Mouse (Mus musculus): Measurements from ENCODE around the gene Prkcb. TPM values are rescaled to one million over a fixed set of nuclear protein-coding genes. Genes with fewer than 3 reads are reported as not detected.

Prkcb gene
- polyA plus RNA-seq, 1 experiment from 2014 or later, result 206 TPM

DNA sequence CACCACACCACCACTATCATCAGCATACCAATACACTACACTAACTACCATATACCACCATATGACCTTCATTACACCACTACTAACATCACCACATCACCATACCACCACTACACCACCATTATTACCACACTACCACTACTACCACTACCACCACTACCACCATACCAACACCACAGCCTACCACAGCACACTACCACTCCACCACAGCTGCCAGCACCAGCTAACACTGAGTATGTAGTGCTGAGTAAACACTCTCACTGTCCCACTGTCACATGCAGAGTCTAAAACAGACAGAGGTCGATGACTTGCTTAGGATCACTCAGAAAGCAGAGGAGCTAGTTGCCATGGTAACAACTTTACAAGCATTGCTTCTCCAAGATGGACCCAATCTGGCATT lies 78.1 kb downstream of the Prkcb start:
- no peak for DNase-seq (ENCODE audit: low spot score)

DNA sequence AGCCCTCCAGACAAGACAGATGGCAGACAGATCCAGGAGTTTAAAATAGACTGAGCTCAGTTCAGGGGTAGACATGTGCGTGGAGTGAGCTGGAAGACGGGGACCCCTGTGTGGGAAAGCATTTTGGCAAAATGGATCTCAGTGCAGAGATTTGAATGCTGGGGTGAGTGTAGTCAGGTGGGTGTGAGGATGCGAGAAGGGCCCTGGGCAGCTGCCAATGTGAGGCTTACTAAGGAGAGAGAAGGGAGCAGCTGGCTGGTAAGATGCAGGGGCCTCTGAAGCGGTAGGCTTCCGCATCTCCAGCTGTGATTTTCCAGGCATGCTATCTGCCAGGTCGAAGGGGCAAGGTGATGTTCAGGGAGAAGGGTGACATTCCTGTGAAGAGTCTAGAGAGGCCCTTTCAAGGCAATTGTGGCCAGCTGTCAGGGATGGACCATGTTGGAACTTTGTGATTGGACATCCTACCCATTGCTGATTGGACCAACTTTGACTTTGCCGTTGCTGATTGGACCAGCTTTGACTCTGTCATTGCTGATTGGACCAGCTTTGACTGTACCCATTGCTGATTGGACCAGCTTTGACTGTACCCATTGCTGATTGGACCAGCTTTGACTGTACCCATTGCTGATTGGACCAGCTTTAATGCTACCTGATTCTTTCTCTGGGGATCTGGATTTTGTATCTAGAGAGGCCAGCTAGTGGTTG lies 78.9 kb downstream of the Prkcb start:
- DNase-seq (ENCODE audit: low spot score), result no peak

DNA sequence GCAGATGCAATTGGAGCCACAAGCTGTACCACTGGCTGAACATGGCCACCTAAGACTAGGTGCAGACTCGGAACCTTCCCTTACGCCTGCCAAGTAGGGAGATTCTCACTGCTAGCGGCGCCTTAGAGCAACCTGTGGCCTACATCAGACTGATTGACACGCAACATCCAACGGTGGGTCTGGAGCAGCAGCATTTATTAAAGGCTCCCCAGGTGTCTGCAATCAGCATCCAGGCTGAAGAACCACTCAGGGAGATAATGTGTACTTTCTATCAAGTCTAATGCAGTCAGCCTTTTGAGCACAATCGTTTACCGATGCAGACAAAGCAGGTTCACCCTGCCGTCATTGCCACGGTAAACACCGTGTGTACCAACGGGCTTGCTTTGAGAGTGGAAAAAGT lies 81.9 kb downstream of the Prkcb start:
- DNase-seq (ENCODE audit: low spot score), result no peak

DNA sequence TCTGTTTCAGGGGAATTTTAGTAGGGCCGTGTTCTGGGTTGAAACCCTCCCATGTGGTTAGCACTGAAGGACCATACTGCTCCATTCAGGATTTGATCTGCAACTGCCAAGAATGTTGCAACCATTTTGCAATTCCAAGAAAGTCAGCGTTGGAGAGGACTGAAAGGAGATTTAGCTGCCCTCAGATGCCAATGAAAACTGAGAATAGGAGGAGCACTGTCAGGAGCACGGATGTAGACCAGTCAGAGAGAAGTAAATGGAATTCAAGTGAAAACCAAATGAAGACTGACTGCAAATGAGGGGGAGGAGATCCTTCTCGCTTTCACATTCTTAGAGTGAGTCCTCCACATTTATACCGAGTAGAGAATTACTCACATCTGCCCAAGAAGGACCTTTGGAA lies 83.4 kb downstream of the Prkcb start:
- no peak for DNase-seq (ENCODE audit: low spot score)

DNA sequence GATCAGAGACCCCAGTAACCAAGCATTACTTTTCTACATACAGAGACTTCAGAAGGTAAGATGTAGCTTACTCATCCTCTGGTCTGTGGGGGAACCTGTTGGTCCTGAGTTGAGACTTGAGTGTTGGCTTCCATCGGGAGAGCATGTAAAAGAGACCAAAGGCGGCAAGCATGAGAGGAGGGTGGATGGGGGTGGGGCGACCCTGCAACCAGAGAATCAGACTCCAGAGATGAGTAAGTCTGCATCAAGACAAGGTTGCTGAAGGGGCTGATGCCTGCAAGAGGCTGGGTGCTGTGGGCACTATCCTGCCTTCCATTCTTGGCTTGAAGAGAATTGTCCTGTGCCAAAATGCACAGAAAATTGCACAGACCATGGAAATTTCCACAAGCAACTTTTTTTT lies 83.8 kb downstream of the Prkcb start:
- no peak for DNase-seq (ENCODE audit: low spot score)

DNA sequence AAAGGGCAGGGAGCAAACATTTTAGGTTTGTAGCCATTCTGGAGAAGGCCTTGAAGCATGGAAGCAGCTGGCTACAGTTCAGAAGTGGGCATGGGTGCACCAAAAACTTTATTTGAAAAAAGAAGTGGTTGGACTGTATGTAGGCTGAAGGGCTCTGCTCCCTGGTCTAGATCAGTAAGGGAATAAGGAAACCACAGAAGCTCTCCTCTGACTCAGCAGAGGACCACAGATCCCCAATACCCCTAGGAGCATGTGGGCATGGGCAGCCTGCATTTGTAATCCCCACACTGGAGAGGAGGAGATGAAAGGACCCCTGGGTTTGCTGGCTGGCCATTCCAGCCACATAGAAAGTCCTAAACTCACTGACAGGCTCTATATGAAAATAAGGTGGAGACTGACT lies 88.3 kb downstream of the Prkcb start:
- no peak for DNase-seq (ENCODE audit: low spot score)

DNA sequence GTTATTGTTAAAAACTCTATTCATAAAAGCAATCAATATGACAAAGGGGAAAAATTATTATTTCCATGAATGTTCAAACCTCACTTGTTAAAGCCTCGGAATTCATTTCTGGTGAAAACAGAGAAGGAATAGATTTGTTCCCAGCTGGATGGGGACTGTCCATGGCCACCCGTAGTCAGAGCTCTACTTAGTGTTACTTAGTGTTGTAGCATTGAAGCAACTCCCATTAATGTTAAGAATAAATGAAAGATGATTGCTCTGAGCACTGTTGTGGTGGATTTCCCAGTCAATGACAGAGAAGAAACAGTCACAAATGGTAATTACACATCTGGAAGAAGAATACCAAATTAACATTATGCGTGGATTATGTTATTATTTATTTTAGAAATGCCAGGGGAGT lies 89.4 kb downstream of the Prkcb start:
- DNase-seq (ENCODE audit: low spot score), result no peak

DNA sequence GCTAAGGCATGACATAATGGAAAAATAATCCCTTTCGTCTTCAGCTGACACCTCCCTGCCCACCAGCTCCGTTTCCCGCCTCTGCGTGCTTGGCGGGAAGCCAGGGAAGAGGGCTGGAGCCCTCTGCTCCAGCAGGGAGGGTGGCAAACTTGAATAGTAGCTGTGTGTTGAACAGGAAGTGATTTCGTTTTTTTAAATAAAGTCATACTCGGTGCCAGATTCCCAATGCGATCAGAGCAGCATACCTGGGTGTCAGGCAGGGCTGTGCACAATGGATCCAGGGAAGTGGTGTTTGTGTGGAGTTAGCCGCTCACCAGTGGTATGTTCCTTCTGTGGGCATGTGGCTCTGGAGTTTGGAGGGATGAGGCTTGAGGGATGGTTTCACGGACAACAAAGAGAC lies 89.9 kb downstream of the Prkcb start:
- DNase-seq (ENCODE audit: low spot score), result no peak

DNA sequence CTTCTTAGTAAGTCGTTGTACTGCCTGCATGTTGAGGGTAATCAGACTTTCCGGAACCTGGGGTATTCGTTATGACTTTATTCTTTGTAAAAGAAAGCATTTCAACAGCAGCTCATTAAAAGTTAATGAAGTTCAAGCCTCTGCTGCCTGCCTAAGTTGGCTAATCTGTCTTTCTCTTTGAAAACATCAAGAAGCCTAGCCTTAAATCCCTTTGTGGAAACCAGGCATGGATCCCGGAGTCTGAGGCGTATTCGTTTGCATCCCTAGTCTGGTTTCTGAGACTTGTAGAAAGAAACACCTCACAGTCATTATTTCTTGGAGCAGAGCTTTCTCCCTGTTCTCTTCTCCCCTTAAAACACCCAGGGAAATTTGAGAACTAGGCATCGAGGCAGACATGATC lies 90.7 kb downstream of the Prkcb start:
- DNase-seq (ENCODE audit: low spot score), result no peak

DNA sequence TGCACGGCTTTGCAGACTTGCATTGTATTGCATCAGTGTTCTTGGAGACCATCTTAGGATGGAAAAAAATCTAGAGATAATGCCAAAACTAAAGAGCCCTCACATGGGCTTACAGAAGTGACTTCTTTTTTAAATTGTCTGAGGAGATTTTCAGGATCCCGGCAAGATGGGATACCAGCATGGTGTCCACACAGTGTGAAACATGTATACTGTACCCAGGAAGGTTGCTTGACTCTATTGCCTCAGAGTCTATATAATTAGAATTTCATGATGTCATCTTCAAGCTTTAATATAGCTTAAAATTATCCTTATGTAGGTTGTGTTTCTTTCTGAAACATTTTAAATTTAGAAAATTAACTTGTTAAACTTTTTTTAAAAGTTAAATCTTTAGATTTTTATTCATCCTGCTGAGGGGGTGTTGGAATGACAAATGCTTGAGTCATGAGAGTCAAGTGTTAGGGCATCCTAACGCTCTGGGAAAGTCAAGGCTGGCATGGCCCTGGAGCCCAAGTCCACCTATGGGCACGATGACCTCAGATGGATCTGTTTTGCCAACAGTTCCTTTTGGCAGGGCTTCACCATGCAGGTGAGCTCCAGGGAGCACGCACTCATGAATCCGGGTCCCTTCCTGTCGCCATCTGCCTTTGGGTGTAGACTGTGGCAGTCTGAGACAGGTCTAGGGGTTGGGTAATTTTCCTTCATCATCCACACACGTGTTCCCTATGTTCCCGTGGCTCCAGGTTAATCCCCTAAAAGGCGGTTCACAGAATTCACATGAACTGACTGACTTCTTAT lies 92.0 kb downstream of the Prkcb start:
- no peak for DNase-seq (ENCODE audit: low spot score)

DNA sequence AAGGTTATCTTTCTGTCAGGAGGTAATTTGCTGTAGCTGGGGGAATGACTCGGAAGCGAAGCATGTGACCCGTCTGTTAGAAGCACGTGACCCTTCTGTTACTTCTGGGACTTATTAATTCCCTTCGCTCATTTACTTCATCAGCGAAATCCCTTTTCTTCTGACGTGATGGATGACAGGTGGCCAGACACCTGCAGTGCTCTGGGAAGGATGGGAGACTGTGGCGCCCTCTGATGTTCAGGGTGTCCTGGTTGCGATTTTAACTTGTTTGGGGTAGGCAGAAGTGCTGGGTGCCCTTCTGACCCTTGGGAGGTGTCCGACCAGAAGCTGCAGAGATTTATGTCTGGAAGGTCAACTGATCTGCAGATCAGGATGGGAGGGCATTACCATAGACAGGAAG lies 93.0 kb downstream of the Prkcb start:
- DNase-seq (ENCODE audit: low spot score), result no peak

DNA sequence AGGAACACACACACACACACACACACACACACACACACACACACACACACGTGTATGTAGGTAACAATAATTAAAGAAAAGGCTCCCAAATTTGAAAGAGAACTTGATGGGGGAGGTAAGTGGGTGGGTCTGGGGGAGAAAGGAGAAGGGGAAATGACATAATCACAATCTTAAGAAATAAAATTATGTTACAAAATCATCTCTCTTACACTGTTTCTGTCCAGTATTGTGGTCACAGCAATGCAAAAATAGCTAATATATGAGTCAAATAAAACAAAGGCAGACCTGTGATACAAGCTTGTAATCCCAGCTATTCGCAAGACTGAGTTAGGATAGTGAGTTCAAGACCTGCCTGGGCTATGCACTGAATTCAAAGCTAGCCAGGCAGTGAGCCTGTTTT lies 94.7 kb downstream of the Prkcb start:
- DNase-seq (ENCODE audit: low spot score), result no peak

DNA sequence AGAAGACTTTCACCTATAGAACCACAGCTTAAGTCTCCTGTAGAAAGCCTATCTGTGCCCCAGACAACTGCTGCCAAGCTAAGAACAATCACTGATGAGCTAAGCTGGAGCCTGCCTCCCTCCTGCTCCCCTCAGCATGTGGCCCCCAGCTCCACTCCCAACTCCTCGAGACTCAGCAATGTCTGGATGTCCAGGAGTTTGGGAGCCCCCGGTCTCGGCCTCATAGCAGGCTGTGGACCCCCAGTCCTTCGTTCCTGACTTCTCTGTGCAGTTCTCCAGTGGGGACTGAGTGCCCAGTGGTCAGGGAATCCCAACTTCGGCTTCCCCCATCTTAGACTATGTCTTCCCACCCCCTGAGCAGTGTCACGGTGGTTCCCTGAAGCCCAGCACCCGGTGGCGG lies 96.3 kb downstream of the Prkcb start:
- no peak for DNase-seq (ENCODE audit: low spot score)

DNA sequence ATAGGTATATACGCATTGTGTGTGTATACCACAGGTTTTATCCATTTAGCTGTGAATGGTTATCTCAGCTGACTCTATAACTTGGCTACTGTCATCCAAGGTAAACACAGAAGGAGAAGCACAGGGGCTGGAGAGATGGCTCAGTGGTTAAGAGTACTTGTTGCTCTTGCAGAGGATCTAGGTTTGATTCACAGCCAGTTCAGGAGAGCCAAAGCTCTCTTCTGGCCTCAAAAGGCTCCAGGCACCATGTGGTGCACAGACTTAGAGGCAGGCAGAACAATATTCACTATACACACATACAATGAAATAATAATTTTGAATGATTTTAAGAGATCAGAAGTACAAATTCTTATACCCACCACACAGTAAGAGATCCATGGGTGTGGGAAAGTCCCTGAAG lies 98.0 kb downstream of the Prkcb start:
- DNase-seq (ENCODE audit: low spot score), result no peak

DNA sequence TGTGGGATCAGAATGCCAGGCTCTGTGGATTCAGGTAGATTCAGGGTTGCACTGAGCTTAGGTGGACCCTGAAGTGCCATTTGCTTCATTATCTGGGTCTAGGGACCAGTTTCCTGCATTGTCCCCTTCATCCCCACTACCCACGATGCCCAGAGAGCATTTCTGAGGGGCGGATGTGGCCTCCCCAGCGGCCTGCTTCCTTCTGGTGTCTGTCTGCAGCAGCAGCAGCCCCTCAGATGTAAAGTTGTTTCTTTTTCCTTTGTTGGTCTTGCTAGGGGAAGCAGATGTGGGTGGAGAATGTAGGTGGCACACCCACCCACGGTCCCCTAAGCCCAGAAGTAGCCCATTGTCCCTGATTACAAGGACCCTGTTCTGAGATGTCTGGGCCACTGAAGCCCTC lies 99.3 kb downstream of the Prkcb start:
- DNase-seq (ENCODE audit: low spot score), result peak; percentile 73

DNA sequence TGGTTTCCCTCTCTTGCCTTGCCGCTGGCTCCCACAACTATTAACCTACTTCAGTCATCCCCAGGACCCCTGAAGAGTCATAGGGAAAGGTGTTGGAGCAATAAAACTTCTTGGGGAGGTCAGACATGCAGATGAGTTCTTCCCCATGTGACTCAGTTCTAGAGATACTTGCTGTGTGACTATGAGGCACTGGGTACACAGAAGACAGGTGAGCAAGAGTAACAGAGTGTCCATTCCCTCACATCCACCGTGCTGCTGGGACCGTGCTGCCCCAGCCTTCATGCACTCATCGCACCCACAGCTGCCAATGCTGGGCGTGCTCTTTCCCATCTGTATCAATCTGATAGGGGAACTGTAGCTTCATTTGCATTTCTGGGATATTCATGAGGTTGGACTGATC lies 100.3 kb downstream of the Prkcb start:
- DNase-seq (ENCODE audit: low spot score), result no peak

DNA sequence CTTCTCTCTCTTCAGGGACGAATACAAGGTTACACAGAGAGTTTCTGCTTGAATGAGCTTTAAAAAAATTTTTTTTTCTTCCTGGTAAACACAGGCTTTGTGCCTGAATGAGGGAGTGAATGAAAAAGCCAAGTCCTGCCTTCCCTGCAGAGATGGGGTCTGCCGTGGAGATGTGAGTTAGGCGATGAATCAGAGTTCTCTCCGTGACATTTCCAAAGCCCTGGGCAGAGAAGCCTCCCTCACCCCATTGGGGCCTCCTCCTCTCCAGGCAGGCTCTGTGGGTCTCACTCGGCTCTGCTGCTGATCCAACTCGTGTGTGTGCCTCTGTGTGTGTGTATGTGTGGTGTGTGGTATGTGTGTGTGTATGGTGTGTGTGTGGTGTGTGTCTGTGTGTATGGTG lies 101.1 kb downstream of the Prkcb start:
- DNase-seq (ENCODE audit: low spot score), result no peak

DNA sequence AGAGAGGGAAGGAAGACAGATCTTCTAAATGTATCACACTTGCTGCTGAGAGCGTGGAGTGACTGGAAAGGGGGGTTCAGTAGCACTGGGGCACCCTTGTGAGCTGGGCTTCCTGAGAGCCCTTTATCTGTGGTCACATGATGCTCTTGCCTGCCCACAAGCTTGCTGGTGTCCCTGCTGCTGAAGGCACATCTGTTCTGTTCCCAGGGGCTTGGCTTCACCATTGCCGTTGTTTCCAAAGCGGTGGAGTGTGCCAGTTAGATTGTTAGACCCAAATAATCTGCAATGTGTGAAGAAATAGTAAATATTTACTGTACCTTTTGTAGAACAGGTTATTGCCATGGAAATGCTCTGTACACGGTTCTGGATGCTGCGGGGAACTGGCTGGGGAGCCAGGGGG lies 101.6 kb downstream of the Prkcb start:
- peak; percentile 67 for DNase-seq (ENCODE audit: low spot score)

DNA sequence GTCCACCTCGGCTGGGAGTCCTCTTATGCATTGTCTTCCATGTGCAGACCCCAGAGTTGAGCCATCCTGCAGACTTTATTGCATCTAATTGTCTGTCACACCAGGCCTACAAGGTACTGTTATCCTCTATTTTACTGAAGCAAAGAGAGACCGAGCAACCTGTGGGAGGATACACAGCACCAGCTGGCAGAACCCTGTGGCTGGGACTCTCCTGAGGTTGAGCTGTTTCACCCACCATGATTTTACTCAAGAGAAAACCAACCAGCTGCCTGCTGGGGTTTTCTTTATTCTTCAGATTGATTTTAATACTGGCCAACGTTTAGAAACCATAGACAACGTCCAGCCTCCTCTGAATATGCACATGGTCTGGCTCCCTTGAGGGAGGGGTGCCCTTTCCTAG lies 102.1 kb downstream of the Prkcb start:
- peak; percentile 33 for DNase-seq (ENCODE audit: low spot score)

DNA sequence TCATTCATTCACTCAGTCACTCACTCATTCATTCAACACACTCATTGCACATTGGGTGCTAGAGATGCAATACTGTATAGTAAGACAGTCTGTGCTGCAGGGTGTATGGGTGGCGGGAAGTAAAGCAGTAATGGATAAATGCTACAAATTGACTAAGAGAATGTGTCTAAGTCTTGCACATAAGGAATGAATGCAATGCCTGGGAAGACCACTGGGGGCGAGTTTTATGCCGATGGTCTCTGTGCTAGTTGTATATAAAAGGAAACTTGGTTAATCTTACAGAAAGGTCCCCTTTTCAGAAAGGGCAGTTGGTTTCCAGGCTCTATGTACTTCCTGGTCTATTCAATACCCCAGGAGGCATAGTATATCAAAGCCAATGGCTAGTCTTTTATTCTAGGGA lies 102.8 kb downstream of the Prkcb start:
- DNase-seq (ENCODE audit: low spot score), result no peak

DNA sequence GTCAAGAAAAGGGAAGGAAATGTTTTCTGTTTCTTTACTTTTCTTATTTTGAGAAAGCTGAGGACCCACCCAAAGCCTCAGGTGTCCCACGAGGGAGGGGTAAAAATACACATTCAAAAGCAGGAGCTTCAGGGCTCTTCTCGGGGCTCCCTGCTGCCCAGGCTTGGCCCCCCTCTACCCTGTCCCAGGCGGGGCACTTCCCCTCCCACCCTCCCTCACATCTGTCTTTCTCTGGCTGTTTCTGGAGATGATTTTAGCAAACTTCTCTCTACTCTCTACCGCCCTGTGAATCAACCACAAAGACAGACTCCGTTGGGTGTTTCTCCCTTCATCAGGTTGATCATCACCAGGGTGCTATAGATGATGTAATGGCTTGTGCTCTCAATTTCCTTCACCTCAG lies 105.4 kb downstream of the Prkcb start:
- DNase-seq (ENCODE audit: low spot score), result peak; percentile 58

DNA sequence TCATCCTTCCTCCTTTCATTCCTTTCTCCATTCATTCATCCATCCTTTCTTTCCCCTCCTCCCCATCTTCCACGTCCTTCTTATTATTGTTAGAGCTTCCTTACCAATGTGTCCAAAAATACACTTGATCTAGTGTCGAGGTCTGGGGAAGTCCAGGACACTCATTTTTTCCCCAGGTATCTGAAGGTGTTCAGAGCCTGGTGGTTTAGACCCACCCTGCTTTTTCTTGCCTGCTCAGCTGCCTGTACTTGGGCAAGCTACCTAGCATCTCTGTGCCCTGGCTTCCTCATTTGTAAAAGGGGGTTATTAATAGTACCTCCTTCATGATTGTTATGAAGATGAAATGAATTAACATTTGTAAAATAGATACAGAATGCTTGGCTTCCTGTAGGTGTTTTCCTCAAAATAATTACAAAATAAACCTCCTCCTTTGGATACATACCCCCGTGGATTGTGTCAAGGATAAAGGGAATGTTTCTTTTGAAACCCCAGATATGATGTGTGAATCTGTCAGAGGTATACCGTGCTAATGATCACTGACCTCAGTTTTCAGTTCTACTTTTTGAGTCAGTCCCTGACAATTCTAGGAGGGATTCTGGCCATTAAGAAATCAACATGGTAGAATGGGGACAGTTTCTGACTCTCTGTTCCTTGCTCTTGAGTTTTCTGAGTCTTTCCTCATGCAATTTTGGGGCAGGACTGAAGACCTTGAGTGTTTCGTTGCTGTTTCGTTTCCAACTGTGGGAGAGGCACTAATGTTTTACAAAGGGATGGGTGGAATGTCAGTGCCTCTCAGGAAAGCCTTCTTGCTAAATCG lies 106.8 kb downstream of the Prkcb start:
- no peak for DNase-seq (ENCODE audit: low spot score)

Measured in thymus, postnatal 0 days (tissue).